Mouse (Mus musculus): ENCODE results near the gene Zfp423.

GRCm38 (mm10) chr8:87704756-87705155 is 254.6 kb downstream of the Zfp423 start:
- TF ChIP-seq POLR2A (IDR thresholded peaks at IDR 0.05; ENCODE audit: control insufficient read depth, extremely low read depth, insufficient read depth, low read length, poor library complexity) (no peak), CTCF (IDR thresholded peaks at IDR 0.05; ENCODE audit: borderline replicate concordance, control insufficient read depth, extremely low read depth, insufficient read depth, low read length, poor library complexity) (no peak)
